Mouse (Mus musculus): ENCODE measurements around the gene Slc19a2. TPM values are rescaled to one million over a fixed set of nuclear protein-coding genes. Genes with fewer than 3 reads are reported as not detected.

Gene Slc19a2
- polyA plus RNA-seq, 2 experiments, result 9.7 to 10.0 TPM

- no peak overlapping the region for H3K4me2 ChIP-seq (replicated peaks; ENCODE audit: low read depth, low read length, severe bottlenecking)
- no peaks in the 10 kb centered on the region for H3K27me3 ChIP-seq (ENCODE audit: control insufficient read depth, insufficient read depth, low read length)
- no peak overlapping the region for H3K4me3 ChIP-seq (replicated peaks; ENCODE audit: low read length)
- no peak for TF ChIP-seq POLR2A (IDR thresholded peaks at IDR 0.05; ENCODE audit: borderline replicate concordance, extremely low read depth, insufficient read depth, insufficient read length)
- ATAC-seq (ENCODE audit: low FRiP score, low read depth) (no peak), DNase-seq (ENCODE audit: low spot score) (no peak)
- no peak overlapping the region for H3K27ac ChIP-seq (replicated peaks; ENCODE audit: low read depth, low read length)
- 85% methylated on average over 7 of the region's 7 CpGs for WGBS
- no peaks in the 10 kb centered on the region for H3K36me3 ChIP-seq (ENCODE audit: control insufficient read depth, insufficient read depth, low read length)
- H3K4me1 ChIP-seq (ENCODE audit: control insufficient read depth, insufficient read depth, low read length), result no peaks in the 10 kb centered on the region
- no peak overlapping the region for H3K9ac ChIP-seq (ENCODE audit: low read depth, low read length, severe bottlenecking)
- no peaks in the 10 kb centered on the region for H3K9me3 ChIP-seq (ENCODE audit: control insufficient read depth, low read length)
These were observed 22.1 kb downstream of the Slc19a2 start for GRCm38 (mm10) chr1:164270941-164271340.

DNA sequence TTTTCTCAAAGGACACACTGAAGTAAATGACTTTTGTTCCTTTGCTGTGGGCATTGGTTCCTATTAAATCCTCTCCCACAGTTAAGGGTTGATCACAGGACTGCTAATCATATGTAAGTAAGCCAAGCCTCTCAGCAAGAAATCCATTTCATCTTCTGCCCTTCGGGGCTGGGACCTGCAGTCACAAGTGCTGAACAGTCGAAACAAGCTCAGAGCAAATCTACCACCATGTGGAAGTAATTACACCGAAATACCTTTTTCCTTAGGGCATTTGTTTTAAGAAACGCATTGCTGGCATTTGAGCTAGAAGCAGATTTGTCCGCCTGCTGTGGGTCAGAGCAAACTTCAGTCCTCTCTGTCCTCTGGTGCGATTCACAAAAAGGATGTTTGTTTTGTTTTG lies 24.8 kb downstream of the Slc19a2 start:
- no peaks in the 10 kb centered on the region for H3K9me3 ChIP-seq (ENCODE audit: control insufficient read depth, low read length)
- H3K36me3 ChIP-seq (ENCODE audit: control insufficient read depth, insufficient read depth, low read length), result no peaks in the 10 kb centered on the region
- no peak for TF ChIP-seq POLR2A (IDR thresholded peaks at IDR 0.05; ENCODE audit: borderline replicate concordance, extremely low read depth, insufficient read depth, insufficient read length)
- no peaks in the 10 kb centered on the region for H3K27me3 ChIP-seq (ENCODE audit: control insufficient read depth, insufficient read depth, low read length)
- H3K4me2 ChIP-seq (replicated peaks; ENCODE audit: low read depth, low read length, severe bottlenecking), result no peak overlapping the region
- DNase-seq (ENCODE audit: low spot score), result no peak
- 11% methylated on average over 6 of the region's 6 CpGs for WGBS
- no peak overlapping the region for H3K9ac ChIP-seq (ENCODE audit: low read depth, low read length, severe bottlenecking)
- H3K27ac ChIP-seq (replicated peaks; ENCODE audit: low read depth, low read length), result no peak overlapping the region
- H3K4me1 ChIP-seq (ENCODE audit: control insufficient read depth, insufficient read depth, low read length), result no peaks in the 10 kb centered on the region
- no peak overlapping the region for H3K4me3 ChIP-seq (replicated peaks; ENCODE audit: low read length)
- no peak for ATAC-seq (ENCODE audit: low FRiP score, low read depth)

DNA sequence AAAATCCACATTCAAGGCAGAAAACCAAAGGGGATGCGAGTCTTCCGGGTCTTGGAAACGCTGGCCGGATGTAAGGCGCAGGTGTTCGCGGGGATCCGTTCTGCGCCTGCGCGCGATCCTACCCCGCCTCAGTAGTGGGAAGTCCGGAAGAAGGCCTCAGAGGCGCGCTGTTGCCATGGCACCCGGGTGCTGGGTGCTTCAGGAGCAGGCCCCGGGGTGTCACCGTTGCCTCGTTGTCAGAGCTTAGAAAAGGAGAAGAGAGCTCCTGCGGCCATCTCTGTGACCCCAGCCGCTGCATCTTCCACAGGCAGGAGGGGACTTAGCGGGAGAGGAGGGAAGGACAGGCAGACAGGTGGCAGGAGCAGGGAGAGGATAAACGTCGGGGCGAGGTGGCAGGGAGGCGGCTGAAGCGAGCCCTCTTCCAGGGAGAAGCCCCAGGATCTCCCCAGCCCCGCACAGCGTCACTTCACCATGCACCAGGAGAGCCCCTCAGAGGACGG lies 26.7 kb downstream of the Slc19a2 start, which contains the start of gene Ccdc181:
Gene Ccdc181, plus strand, starts transcription at position 131 of the 500 bp plus-strand sequence.
- Histone ChIP-seq H3K9me3 (ENCODE audit: control insufficient read depth, low read length) (no peaks in the 10 kb centered on the region), H3K9ac (ENCODE audit: low read depth, low read length, severe bottlenecking) (peak within 1 kb of the TSS; percentile 57), H3K27ac (replicated peaks; ENCODE audit: low read depth, low read length) (no peak within 1 kb of the TSS), H3K4me3 (replicated peaks; ENCODE audit: low read length) (peak within 1 kb of the TSS; percentile 52), H3K36me3 (ENCODE audit: control insufficient read depth, insufficient read depth, low read length) (no peaks in the 10 kb centered on the region), H3K27me3 (ENCODE audit: control insufficient read depth, insufficient read depth, low read length) (no peaks in the 10 kb centered on the region), H3K4me2 (replicated peaks; ENCODE audit: low read depth, low read length, severe bottlenecking) (peak within 1 kb of the TSS; percentile 80), H3K4me1 (ENCODE audit: control insufficient read depth, insufficient read depth, low read length) (no peaks in the 10 kb centered on the region)
- ATAC-seq (ENCODE audit: low FRiP score, low read depth), result peak; percentile 92
- no peak for TF ChIP-seq POLR2A (IDR thresholded peaks at IDR 0.05; ENCODE audit: borderline replicate concordance, extremely low read depth, insufficient read depth, insufficient read length)
- 1% methylated on average over 31 of the region's 31 CpGs for WGBS
- peak; percentile 86 for DNase-seq (ENCODE audit: low spot score)

- Histone ChIP-seq H3K4me2 (replicated peaks; ENCODE audit: low read depth, low read length, severe bottlenecking) (no peak overlapping the region), H3K9ac (ENCODE audit: low read depth, low read length, severe bottlenecking) (no peak overlapping the region), H3K4me3 (replicated peaks; ENCODE audit: low read length) (no peak overlapping the region), H3K27ac (replicated peaks; ENCODE audit: low read depth, low read length) (no peak overlapping the region), H3K36me3 (ENCODE audit: control insufficient read depth, insufficient read depth, low read length) (no peaks in the 10 kb centered on the region), H3K27me3 (ENCODE audit: control insufficient read depth, insufficient read depth, low read length) (no peaks in the 10 kb centered on the region), H3K9me3 (ENCODE audit: control insufficient read depth, low read length) (no peaks in the 10 kb centered on the region), H3K4me1 (ENCODE audit: control insufficient read depth, insufficient read depth, low read length) (no peaks in the 10 kb centered on the region)
- 83% methylated on average over 3 of the region's 3 CpGs for WGBS
- ATAC-seq (ENCODE audit: low FRiP score, low read depth) (no peak), DNase-seq (ENCODE audit: low spot score) (no peak)
- TF ChIP-seq POLR2A (IDR thresholded peaks at IDR 0.05; ENCODE audit: borderline replicate concordance, extremely low read depth, insufficient read depth, insufficient read length), result no peak
These were observed 27.7 kb downstream of the Slc19a2 start for GRCm38 (mm10) chr1:164276552-164276951.

DNA sequence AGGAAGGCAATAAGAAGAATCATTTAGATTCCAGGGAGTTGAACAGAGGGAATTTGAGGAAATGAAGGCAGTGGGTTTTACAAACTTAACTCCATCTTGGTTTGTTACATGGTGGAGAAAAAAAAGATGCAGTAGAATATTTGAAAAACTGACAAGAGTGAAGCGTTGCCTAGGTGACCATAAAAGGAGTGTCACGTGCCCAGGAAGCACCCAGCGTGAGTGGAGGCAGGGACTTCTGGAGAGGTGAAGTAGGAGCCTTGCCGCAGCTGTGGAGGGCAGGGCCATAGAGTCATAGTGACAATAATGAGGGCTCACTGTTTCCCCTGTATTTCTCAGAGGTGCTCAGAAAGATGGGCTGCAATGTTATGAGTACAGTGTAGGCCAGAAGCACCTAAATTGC lies 30.5 kb downstream of the Slc19a2 start:
- TF ChIP-seq POLR2A (IDR thresholded peaks at IDR 0.05; ENCODE audit: borderline replicate concordance, extremely low read depth, insufficient read depth, insufficient read length), result no peak
- H3K4me3 ChIP-seq (replicated peaks; ENCODE audit: low read length), result no peak overlapping the region
- H3K9ac ChIP-seq (ENCODE audit: low read depth, low read length, severe bottlenecking), result no peak overlapping the region
- DNase-seq (ENCODE audit: low spot score) (no peak), ATAC-seq (ENCODE audit: low FRiP score, low read depth) (no peak)
- H3K27me3 ChIP-seq (ENCODE audit: control insufficient read depth, insufficient read depth, low read length), result no peaks in the 10 kb centered on the region
- H3K4me1 ChIP-seq (ENCODE audit: control insufficient read depth, insufficient read depth, low read length), result no peaks in the 10 kb centered on the region
- no peaks in the 10 kb centered on the region for H3K9me3 ChIP-seq (ENCODE audit: control insufficient read depth, low read length)
- no peak overlapping the region for H3K27ac ChIP-seq (replicated peaks; ENCODE audit: low read depth, low read length)
- H3K4me2 ChIP-seq (replicated peaks; ENCODE audit: low read depth, low read length, severe bottlenecking), result no peak overlapping the region
- H3K36me3 ChIP-seq (ENCODE audit: control insufficient read depth, insufficient read depth, low read length), result no peaks in the 10 kb centered on the region; the same call in 1 of the 2 replicates
- 72% methylated on average over 4 of the region's 4 CpGs for WGBS

- Histone ChIP-seq H3K36me3 (ENCODE audit: control insufficient read depth, insufficient read depth, low read length) (no peaks in the 10 kb centered on the region; the same call in 1 of the 2 replicates), H3K9ac (ENCODE audit: low read depth, low read length, severe bottlenecking) (no peak overlapping the region), H3K27me3 (ENCODE audit: control insufficient read depth, insufficient read depth, low read length) (no peaks in the 10 kb centered on the region), H3K4me1 (ENCODE audit: control insufficient read depth, insufficient read depth, low read length) (no peaks in the 10 kb centered on the region), H3K27ac (replicated peaks; ENCODE audit: low read depth, low read length) (no peak overlapping the region), H3K9me3 (ENCODE audit: control insufficient read depth, low read length) (no peaks in the 10 kb centered on the region), H3K4me3 (replicated peaks; ENCODE audit: low read length) (no peak overlapping the region), H3K4me2 (replicated peaks; ENCODE audit: low read depth, low read length, severe bottlenecking) (no peak overlapping the region)
- ATAC-seq (ENCODE audit: low FRiP score, low read depth) (no peak), DNase-seq (ENCODE audit: low spot score) (no peak)
- TF ChIP-seq POLR2A (IDR thresholded peaks at IDR 0.05; ENCODE audit: borderline replicate concordance, extremely low read depth, insufficient read depth, insufficient read length), result no peak
- 96% methylated on average over 3 of the region's 3 CpGs for WGBS
These were observed 35.2 kb downstream of the Slc19a2 start for GRCm38 (mm10) chr1:164284007-164284406.

Measured in limb, embryonic 14.5 days (tissue).